Mouse (Mus musculus) embryonic facial prominence, embryonic 11.5 days (tissue): Measurements from ENCODE around the gene Gm44790. TPM values are rescaled to one million over a fixed set of nuclear protein-coding genes. Genes with fewer than 3 reads are reported as not detected.
A peak's percentile ranks its signal among the peaks of the same experiment; 100 is the strongest.

Experiments used
- ATAC-seq: fragments of 200-750 bp; cut with Nextera tagmentation; replicated peaks from 2 replicates; pipeline ENCODE4 v1.8.0; 2017; ENCODE audit warnings: low read depth; ENCODE audit not compliant: insufficient number of reproducible peaks, low FRiP score, low TSS enrichment
- DNase-seq: peaks from one replicate; pipeline ENCODE4 v3.0.0-alpha.2; 2015; ENCODE audit warnings: low spot score
- H3K27ac ChIP-seq: fragments of 300-500 bp; sonication (generic); replicated peaks from 2 replicates; pipeline ENCODE4 v1.5.1; 2014; ENCODE audit warnings: mild to moderate bottlenecking, low read depth, low read length, control low read depth
- H3K27me3 ChIP-seq: fragments of 300-500 bp; sonication (generic); 2 replicates; pipeline ENCODE4 v1.6.1; 2014; ENCODE audit warnings: mild to moderate bottlenecking, low read length, moderate library complexity, mixed read lengths; ENCODE audit not compliant: control insufficient read depth, insufficient read depth
- H3K36me3 ChIP-seq: fragments of 300-500 bp; sonication (generic); replicated peaks from 2 replicates; pipeline ENCODE4 v1.6.1; 2014; ENCODE audit warnings: low read depth, mild to moderate bottlenecking, low read length, moderate library complexity, mixed read lengths; ENCODE audit not compliant: control insufficient read depth, insufficient read depth
- H3K4me1 ChIP-seq: fragments of 300-500 bp; sonication (generic); 2 replicates; pipeline ENCODE4 v1.6.1; 2014; ENCODE audit warnings: low read length, mixed read lengths; ENCODE audit not compliant: control insufficient read depth, insufficient read depth
- H3K4me2 ChIP-seq: fragments of 300-500 bp; sonication (generic); 2 replicates; pipeline ENCODE4 v1.6.1; 2014; ENCODE audit warnings: low read depth, mild to moderate bottlenecking, control low read depth, low read length, moderate library complexity
- H3K4me3 ChIP-seq: fragments of 300-500 bp; sonication (generic); 2 replicates; pipeline ENCODE4 v1.5.1; 2014; ENCODE audit warnings: low read depth, low read length, control low read depth
- H3K9ac ChIP-seq: fragments of 300-500 bp; sonication (generic); replicated peaks from 2 replicates; pipeline ENCODE4 v1.6.1; 2014; ENCODE audit warnings: mild to moderate bottlenecking, control low read depth, low read length
- H3K9me3 ChIP-seq: fragments of 300-500 bp; sonication (generic); replicated peaks from 2 replicates; pipeline ENCODE4 v1.6.1; 2016; ENCODE audit warnings: mild to moderate bottlenecking, low read length, inconsistent platforms, mixed read lengths; ENCODE audit not compliant: control insufficient read depth
- WGBS: fragments of 180-500 bp; shearing (Covaris S2); extraction: QIAGEN DNeasy Blood & Tissue Kit; methylation state at CpG from one replicate; pipeline ENCODE4 v1.1.7; 2014; 5-methylcytosine and 5-hydroxymethylcytosine counted together
- polyA plus RNA-seq: library from polyadenylated mRNA; unstranded; fragments of >200 nt; fragmentation: Nextera tagmentation; extraction: Ambion mirVana; gene quantifications from 2 replicates; pipeline ENCODE4 v1.2.1, GENCODE M21; 2014

Gene Gm44790
- polyA plus RNA-seq, 1 experiment from 2014 or later: not detected

DNA sequence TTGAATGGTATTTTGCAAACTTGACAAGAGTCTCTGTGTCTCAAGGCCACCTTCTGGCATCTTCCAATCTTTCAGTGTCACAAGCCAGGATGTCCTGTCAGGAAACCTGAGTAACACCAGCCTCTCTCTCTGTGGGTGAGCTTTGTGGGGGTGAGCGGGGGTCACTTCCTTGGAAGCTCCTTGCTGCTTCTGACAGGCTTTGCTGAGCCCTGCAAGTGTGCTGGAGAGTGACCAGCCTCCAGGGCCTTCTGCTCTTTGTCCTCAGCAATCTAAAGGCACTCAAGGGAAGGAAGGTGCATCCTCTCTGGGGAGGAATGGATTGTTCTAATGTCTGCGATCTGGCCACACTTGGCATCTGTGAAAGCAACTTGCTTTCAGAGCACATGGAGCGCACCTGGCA, 52.9 kb downstream of the Gm44790 start:
- no peak overlapping the region for H3K9ac ChIP-seq
- H3K27me3 ChIP-seq: no peaks in the 10 kb centered on the region
- no peak overlapping the region for H3K4me3 ChIP-seq
- ATAC-seq (no peak), DNase-seq (no peak)
- H3K36me3 ChIP-seq: no peaks in the 10 kb centered on the region
- no peak overlapping the region for H3K4me2 ChIP-seq
- peaks cover 15% of the 10 kb centered on the region for H3K4me1 ChIP-seq
- 67% methylated on average over 3 of the region's 3 CpGs for WGBS
- peak overlapping the region; percentile 72 for H3K27ac ChIP-seq
- no peaks in the 10 kb centered on the region for H3K9me3 ChIP-seq

DNA sequence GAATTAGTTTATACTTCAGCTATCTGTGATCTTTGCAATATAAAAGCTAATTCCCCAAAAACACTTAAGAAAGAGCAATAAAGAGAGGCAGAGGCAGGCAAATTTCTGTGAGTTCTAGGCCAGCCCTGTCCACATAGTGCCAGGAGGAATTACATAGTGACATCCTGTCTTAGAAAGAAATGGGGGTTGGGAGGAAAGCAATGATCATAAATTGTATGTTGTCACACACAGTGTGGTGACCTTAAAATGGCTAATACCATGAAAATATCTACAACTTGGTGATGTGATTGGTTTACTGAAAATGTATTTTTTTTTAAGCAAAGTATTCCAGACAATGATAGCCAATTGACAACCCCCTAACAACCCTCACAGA, 53.3 kb downstream of the Gm44790 start:
- Histone ChIP-seq H3K4me3 (no peak overlapping the region), H3K9ac (no peak overlapping the region), H3K9me3 (no peaks in the 10 kb centered on the region), H3K4me1 (peaks cover 15% of the 10 kb centered on the region), H3K36me3 (no peaks in the 10 kb centered on the region), H3K27ac (peak overlapping the region; percentile 77), H3K27me3 (no peaks in the 10 kb centered on the region), H3K4me2 (no peak overlapping the region)
- no peak for ATAC-seq
- no peak for DNase-seq

DNA sequence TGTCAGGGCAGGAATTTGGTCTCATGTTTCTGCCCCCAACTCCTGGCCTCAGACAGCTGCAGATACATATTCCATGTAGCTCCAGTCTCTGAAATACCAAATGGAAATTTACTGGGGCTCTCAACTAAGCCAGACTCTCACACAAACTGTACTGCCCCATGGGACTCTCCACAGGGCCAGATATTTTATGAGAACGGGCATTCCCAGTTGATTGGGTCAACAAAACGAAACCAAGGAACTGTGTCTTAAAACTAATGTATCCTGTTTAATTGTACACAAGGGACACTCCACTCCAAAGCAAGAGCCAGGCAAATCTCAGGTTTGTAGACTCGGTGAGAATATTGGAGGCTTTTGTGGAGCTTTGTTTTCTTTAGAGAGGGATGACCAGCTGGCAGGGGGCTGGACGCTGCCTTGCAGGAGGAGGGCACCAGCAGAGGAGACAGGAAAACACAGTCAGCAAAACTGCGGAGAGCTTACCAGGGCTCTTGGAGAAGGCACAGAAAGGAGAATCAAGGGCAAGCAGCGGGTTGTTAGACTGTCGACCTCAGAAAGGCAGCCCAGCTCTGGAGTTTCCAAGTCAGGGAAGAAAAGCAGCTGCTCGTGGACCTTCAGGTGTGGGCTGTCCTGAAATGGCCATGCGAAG, 53.9 kb downstream of the Gm44790 start:
- Histone ChIP-seq H3K4me2 (peak overlapping the region; percentile 10; the same call in 1 of the 2 replicates), H3K9me3 (no peaks in the 10 kb centered on the region), H3K27me3 (no peaks in the 10 kb centered on the region), H3K36me3 (no peaks in the 10 kb centered on the region), H3K27ac (peak overlapping the region; percentile 77), H3K4me3 (no peak overlapping the region), H3K9ac (peak overlapping the region; percentile 48), H3K4me1 (peaks cover 15% of the 10 kb centered on the region)
- WGBS: 27% methylated on average over 9 of the region's 9 CpGs
- no peak for ATAC-seq
- peak; percentile 60 for DNase-seq

DNA sequence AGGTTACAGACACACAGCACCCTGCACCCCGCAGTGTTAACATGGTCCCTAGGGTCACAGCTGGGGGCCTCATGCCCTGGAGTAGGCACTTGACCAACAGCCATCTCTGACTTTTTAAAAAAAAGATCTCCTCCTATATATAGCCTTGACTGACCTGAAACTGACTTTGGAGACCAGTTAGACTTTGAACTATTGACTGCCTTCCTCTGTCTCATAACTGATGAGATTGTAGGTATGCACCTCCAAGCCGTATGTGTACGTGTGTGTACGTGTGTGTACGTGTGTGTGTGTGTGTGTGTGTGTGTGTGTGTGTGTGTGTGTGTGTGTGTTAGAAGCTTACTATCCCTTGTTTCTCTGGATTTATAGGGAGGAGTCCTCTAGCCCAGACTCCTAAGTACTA, 55.4 kb downstream of the Gm44790 start:
- Histone ChIP-seq H3K36me3 (no peaks in the 10 kb centered on the region), H3K27me3 (no peaks in the 10 kb centered on the region), H3K4me3 (no peak overlapping the region), H3K27ac (no peak overlapping the region), H3K4me2 (no peak overlapping the region), H3K9me3 (no peaks in the 10 kb centered on the region), H3K9ac (no peak overlapping the region), H3K4me1 (peaks cover 15% of the 10 kb centered on the region)
- DNase-seq: no peak
- 89% methylated on average over 5 of the region's 5 CpGs for WGBS
- no peak for ATAC-seq

DNA sequence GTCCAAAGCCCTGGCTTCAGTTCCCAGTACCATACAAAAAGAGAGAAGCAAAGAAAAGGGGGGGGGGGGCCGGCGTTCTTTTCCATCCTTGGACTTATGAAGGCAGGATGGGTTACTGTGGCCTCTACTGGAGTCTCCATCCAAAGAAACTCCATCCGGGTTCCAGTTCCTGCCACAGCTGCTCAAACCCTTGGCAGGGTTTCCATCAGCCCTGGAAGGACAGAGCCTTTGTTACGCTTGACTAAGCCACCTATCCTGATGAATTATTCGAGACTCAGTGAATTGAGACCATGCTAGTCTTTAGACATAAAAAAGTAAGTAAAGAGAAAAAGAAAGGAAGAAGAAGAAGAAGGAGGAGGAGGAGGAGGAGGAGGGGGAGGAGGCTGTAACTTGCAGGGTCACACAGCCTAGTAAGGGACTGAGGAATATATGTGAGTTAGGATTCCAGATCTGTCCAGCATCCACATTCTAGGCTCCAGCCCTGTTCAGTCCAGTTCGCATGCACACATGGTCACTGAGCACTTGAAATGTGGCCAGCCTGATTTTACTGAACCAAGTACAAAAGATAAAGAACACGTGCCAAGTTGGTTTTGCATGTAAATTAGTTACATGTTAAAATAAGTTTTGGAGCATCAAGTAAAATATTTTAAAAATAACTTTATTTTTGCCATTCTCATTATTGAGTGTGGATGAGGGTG, 59.6 kb downstream of the Gm44790 start:
- Histone ChIP-seq H3K9me3 (no peaks in the 10 kb centered on the region), H3K4me1 (0 out of 2 replicates have a peak, but pooled peaks cover 4% of the 10 kb centered on the region), H3K27ac (no peak overlapping the region), H3K4me2 (no peak overlapping the region), H3K4me3 (no peak overlapping the region), H3K36me3 (no peaks in the 10 kb centered on the region), H3K27me3 (no peaks in the 10 kb centered on the region), H3K9ac (no peak overlapping the region)
- ATAC-seq (no peak), DNase-seq (no peak)
- 84% methylated on average over 7 of the region's 7 CpGs for WGBS

DNA sequence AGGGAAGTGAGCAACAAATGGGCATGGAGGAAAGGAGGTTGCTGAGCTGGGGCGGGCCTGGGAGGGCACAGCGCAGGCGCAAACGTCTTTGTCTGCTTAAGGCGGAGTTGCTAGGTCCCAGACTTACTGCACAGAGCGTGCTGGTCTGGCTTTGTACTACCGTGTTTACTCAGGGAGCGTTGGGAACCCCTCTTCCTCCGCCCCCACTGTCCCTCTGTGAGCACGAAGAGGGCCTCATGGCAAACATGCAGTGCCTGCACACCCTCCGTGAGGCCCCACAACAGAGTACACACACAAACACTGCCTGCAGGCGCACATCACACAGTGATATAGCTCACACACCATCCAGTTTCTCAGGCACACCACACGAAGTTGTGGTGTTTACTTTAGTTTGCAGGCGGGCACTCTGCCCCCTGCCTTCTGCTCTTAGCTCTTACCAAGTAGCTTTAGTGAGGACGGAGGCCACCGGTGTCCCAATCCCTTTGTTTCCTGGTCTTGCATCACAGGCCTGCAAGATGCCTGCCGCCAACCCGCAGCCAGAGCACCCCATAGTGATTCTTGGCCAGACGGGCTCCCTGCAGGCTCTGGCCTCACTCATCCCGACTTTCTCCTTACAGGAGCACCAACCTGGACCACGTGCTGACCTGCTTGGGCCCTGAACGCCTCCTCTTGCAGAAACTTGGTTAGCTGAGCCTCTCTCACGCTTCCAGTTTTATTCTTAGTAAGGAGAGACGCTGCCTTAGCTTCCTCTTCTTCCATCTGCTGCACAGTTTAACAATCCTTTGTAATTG, 61.1 kb downstream of the Gm44790 start:
- no peak overlapping the region for H3K4me3 ChIP-seq
- ATAC-seq: peak; percentile 86

DNA sequence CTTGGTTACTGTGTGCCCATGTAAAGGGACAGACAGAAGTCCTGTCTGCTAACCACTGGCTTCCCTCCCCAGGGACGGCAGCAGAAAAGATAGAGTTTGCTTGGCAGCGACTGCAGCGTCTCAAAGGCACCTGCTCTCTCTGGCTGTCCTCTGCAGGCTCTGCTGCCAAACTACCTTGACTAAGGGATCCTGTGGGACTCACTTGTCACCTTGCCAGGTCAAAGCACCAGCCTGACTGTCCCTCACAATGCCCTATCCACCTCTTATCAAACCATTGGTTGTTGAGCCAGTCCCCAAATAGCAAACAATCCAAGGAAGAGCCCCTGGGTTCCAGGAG, 61.7 kb downstream of the Gm44790 start:
- 0 out of 2 replicates have a peak, but pooled peaks cover 4% of the 10 kb centered on the region for H3K4me1 ChIP-seq
- H3K4me3 ChIP-seq: no peak overlapping the region
- no peaks in the 10 kb centered on the region for H3K9me3 ChIP-seq
- no peak for DNase-seq
- no peaks in the 10 kb centered on the region for H3K36me3 ChIP-seq
- H3K9ac ChIP-seq: peak overlapping the region; percentile 43
- no peak for ATAC-seq
- 53% methylated on average over 3 of the region's 3 CpGs for WGBS
- peak overlapping the region; percentile 78 for H3K27ac ChIP-seq
- H3K4me2 ChIP-seq: no peak overlapping the region
- H3K27me3 ChIP-seq: no peaks in the 10 kb centered on the region

More for the DNA sequence above, 61.1 kb downstream of the Gm44790 start:
- no peaks in the 10 kb centered on the region for H3K36me3 ChIP-seq
- peak; percentile 85 for DNase-seq
- 0 out of 2 replicates have a peak, but pooled peaks cover 4% of the 10 kb centered on the region for H3K4me1 ChIP-seq
- no peaks in the 10 kb centered on the region for H3K27me3 ChIP-seq
- H3K4me2 ChIP-seq: no peak overlapping the region
- WGBS: 9% methylated on average over 24 of the region's 24 CpGs
- H3K27ac ChIP-seq: peak overlapping the region; percentile 78
- peak overlapping the region; percentile 43 for H3K9ac ChIP-seq
- no peaks in the 10 kb centered on the region for H3K9me3 ChIP-seq

DNA sequence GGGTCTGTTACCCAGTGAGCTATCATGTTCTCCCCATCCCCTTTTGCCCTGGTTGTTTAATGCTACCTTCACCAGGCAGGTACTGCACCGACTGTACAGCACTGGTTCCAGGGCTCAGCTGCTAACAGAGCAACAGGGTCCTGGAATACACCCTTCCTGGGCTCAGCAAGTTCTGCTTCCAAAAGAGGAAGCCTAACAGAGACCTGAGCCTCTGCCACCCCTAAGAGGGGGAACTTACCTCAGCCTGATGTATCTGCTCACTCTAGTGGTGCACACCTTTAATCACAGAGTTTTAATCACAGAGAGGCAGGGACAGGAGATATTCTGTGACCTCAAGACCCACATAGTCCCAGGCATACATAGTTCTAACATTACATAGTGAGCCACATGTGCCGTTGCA, 63.5 kb downstream of the Gm44790 start:
- no peaks in the 10 kb centered on the region for H3K27me3 ChIP-seq
- no peak for ATAC-seq

More for the DNA sequence above, 63.5 kb downstream of the Gm44790 start:
- H3K27ac ChIP-seq: no peak overlapping the region
- H3K9me3 ChIP-seq: no peaks in the 10 kb centered on the region
- 94% methylated on average over 2 of the region's 2 CpGs for WGBS
- DNase-seq: no peak
- H3K4me1 ChIP-seq: 0 out of 2 replicates have a peak, but pooled peaks cover 4% of the 10 kb centered on the region
- H3K4me2 ChIP-seq: no peak overlapping the region
- H3K36me3 ChIP-seq: no peaks in the 10 kb centered on the region
- H3K4me3 ChIP-seq: no peak overlapping the region
- no peak overlapping the region for H3K9ac ChIP-seq
